Mouse (Mus musculus): ENCODE results near the gene Rab37. TPM values are rescaled to one million over a fixed set of nuclear protein-coding genes. Genes with fewer than 3 reads are reported as not detected.

Rab37 gene
- polyA plus RNA-seq, 1 experiment from 2014 or later, result 2.0 TPM

DNA sequence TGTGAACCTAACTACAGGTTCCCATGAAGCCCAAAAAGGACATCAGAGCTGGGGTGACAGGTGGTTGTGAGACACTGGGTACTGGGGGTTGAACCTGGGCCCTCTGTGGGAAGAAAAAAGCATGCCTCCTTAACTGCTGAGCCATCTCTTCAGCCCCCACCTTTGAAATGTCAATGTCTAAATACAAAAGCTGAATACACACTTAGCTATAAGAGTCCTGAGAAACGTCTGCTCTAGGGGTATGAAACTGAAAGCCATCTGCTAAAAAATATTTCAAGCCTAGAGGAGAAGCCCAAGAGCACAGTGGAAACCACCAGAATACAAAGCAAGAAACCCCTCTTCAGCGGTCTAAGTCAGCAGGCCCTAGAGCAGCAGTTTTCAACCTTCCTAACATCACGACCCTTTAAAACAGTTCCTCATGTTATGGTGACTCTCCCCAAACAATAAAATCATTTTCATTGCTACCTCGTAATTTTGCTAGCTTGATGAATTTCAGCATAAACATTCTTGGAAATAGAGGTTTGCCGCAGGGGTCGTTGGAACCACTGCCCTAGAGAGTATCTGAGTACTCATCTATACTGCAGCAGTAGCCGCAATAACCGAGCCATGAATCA is 40.6 kb downstream of the Rab37 start:
- Histone ChIP-seq H3K27ac (replicated peaks) (no peak overlapping the region), H3K4me3 (replicated peaks) (no peak overlapping the region), H3K27me3 (no peaks in the 10 kb centered on the region), H3K4me2 (replicated peaks) (no peak overlapping the region), H3K36me3 (no peaks in the 10 kb centered on the region), H3K4me1 (no peaks in the 10 kb centered on the region), H3K9ac (no peak overlapping the region), H3K9me3 (replicated peaks) (no peaks in the 10 kb centered on the region)
- 78% methylated on average over 8 of the region's 8 CpGs for WGBS
- no peak for ATAC-seq (ENCODE audit: insufficient number of reproducible peaks, low FRiP score, low TSS enrichment, low read depth)

DNA sequence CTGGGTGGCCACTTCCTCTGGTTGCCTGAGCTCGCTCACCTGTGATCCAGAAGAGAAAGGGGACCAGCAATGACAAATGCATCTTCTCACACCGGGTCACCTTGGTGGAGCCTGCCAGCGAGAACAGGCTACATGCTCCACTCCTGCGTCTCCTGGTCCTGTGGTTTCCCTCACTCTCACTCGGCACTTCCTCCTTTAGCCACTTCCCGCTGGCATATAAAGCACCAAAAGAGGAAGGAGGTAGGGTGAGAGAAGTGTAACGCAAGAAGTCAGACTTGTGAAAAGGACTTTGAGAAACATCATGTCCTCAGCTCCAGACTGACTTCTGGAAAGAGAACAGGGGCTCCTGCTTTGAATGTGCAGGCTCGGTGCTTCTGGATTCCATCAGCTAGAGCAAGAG is 42.6 kb downstream of the Rab37 start, which contains the start of gene Cd300lf:
Gene Cd300lf (minus strand): TSS at position 193 of the 400 bp plus-strand sequence.
- Histone ChIP-seq H3K4me2 (replicated peaks) (no peak within 1 kb of the TSS), H3K4me1 (no peaks in the 10 kb centered on the region), H3K9me3 (replicated peaks) (no peaks in the 10 kb centered on the region), H3K27me3 (no peaks in the 10 kb centered on the region), H3K9ac (no peak within 1 kb of the TSS), H3K36me3 (no peaks in the 10 kb centered on the region), H3K4me3 (replicated peaks) (no peak within 1 kb of the TSS), H3K27ac (replicated peaks) (no peak within 1 kb of the TSS)
- ATAC-seq (ENCODE audit: insufficient number of reproducible peaks, low FRiP score, low TSS enrichment, low read depth), result no peak
- 75% methylated on average over 8 of the region's 8 CpGs for WGBS

DNA sequence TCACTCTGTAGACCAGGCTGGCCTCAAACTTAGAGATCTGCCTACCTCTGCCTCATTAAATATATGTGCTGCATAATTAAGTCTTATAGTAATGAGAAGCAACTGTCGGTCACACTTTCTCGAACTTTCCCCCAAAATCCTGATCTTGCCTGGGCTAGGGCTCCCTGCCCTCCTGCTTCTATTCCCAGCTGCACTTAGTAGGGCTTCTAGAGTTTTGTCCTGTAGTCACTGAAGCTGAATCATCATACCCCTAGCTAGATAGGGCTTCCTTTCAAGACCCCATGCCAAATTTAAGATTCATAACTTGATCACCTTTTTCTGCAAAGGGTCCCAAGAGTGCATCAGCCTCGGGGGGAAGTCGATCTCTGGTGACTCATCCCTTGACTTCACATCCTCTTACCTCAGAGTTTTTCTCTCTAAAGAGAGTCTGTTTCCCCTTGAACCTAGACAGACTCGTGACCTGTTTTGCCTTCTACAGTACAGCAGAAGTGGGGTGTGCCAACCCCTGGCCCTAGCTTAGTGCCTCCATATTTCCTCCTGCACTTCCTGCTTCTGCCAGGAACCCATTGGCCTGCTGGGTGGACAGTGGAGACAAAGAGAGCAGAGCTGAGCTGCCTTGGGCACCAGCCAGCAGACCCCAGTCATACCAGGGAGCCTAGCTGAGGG is 47.5 kb downstream of the Rab37 start:
- Histone ChIP-seq H3K27me3 (no peaks in the 10 kb centered on the region), H3K4me3 (replicated peaks) (no peak overlapping the region), H3K27ac (replicated peaks) (no peak overlapping the region), H3K36me3 (no peaks in the 10 kb centered on the region), H3K4me2 (replicated peaks) (no peak overlapping the region), H3K9me3 (replicated peaks) (no peaks in the 10 kb centered on the region), H3K9ac (no peak overlapping the region), H3K4me1 (no peaks in the 10 kb centered on the region)
- 77% methylated on average over 5 of the region's 5 CpGs for whole genome bisulfite sequencing
- no peak for ATAC-seq (ENCODE audit: insufficient number of reproducible peaks, low FRiP score, low TSS enrichment, low read depth)

DNA sequence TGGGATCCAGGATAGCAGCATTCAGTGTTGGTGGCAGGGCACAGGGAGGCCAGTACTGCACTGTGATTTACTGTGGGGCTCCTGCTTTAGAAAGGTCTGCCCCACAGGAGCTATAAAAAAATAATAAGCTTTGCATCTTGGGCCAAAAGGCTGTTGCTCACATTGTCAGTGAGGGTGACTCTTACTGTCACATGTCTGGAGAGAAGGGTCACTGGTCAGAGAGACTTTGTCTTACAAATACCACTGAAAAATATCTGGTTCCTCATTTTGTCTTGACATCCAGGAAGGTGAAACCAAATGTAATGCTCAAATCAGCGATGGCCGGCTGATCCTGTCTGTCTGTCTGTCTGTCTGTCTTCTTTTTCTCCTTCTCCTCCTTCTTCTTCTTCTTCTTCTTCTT is 50.7 kb downstream of the Rab37 start:
- H3K9me3 ChIP-seq (replicated peaks), result no peaks in the 10 kb centered on the region
- WGBS, result 79% methylated on average over 2 of the region's 2 CpGs
- no peak overlapping the region for H3K4me3 ChIP-seq (replicated peaks)
- H3K27me3 ChIP-seq, result no peaks in the 10 kb centered on the region; the same call in 1 of the 2 replicates
- H3K9ac ChIP-seq, result no peak overlapping the region
- no peak for ATAC-seq (ENCODE audit: insufficient number of reproducible peaks, low FRiP score, low TSS enrichment, low read depth)
- no peak overlapping the region for H3K4me2 ChIP-seq (replicated peaks)
- no peak overlapping the region for H3K27ac ChIP-seq (replicated peaks)
- H3K4me1 ChIP-seq, result no peaks in the 10 kb centered on the region
- H3K36me3 ChIP-seq, result no peaks in the 10 kb centered on the region

DNA sequence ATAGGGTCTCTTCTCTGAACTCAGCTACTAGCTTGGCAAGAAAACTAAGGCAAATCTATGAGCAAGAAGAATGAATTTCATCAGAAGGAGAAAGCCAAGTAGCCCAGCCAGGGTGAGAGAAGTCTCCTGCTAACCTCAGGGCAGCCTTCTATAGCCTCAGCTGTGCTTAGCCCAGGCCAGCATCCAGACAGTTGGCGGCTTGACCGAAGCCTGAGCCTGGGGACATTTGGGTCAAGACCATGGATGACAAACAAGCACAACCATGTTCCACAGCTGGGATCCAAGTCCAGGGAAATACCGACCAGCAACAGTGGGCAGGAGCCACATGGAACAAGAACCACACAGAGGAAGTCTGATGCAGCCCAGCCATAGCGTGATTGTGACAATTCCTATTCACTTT is 56.6 kb downstream of the Rab37 start:
- Histone ChIP-seq H3K4me1 (peaks cover 11% of the 10 kb centered on the region; the same call in 1 of the 2 replicates), H3K4me2 (replicated peaks) (no peak overlapping the region), H3K4me3 (replicated peaks) (no peak overlapping the region), H3K27ac (replicated peaks) (no peak overlapping the region), H3K9me3 (replicated peaks) (no peaks in the 10 kb centered on the region), H3K9ac (no peak overlapping the region), H3K36me3 (no peaks in the 10 kb centered on the region), H3K27me3 (peaks cover 7% of the 10 kb centered on the region; the same call in 1 of the 2 replicates)
- 76% methylated on average over 4 of the region's 4 CpGs for WGBS
- no peak for ATAC-seq (ENCODE audit: insufficient number of reproducible peaks, low FRiP score, low TSS enrichment, low read depth)

DNA sequence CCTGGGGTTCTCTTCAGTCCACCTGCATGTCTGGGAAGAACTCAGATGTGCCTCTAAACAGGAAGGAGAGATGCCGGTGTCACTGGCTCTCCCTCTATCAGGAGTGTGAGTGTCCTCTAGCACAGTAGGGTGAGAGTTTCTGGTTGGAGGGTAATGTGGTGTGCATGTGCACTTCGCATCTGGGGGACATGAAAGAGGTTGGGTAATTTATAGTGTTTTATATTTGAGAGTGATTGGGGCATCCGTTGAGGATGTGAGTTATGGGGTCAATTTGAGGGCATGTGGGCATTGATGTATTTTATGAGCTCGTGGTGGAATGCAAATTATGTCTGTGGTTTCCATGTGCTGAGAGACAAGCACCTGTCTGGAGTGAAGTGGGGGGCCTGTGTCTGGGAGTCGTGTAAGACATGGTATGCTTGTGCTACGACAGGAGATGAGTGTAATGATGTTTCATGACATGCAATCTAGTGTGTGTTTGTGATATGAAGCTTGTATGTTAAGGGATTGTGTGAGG is 59.6 kb downstream of the Rab37 start:
- ATAC-seq (ENCODE audit: insufficient number of reproducible peaks, low FRiP score, low TSS enrichment, low read depth), result no peak
- Histone ChIP-seq H3K4me1 (peaks cover 18% of the 10 kb centered on the region; the same call in 1 of the 2 replicates), H3K27me3 (peaks cover 37% of the 10 kb centered on the region), H3K9ac (no peak overlapping the region), H3K4me2 (replicated peaks) (no peak overlapping the region), H3K27ac (replicated peaks) (no peak overlapping the region), H3K4me3 (replicated peaks) (no peak overlapping the region), H3K36me3 (no peaks in the 10 kb centered on the region), H3K9me3 (replicated peaks) (no peaks in the 10 kb centered on the region)
- 56% methylated on average over 6 of the region's 6 CpGs for WGBS

DNA sequence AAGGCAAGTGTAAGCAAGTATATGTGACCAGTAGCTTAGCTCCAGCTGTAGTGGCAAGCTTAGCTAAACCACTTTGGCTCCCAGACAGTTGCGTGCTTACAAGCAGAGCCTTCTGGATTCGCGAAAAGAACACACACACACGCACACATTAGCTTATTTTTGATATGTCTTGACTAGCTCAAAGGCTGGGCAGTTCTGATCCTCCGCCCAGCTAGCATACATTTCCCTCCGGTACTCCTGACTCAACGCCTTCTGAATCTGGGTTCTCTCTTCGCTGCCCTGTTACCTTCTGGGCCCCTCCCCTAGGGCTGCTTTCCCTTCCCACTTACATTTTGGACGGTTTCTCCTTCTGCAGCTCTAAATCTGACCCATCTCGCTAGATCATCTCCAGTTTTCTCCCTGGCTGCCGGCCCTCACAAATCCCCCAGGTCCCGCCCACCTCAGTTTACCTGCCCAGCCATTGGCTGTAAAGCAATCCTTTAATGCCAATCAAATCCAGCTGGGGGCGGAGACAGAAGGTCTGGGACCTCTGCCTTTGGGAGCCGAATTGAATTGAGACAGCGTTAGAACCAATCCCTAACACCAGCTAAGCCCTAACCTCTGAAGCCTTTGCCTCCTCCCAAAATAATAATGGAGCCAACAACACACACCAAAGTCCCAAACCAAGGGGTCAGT is 60.7 kb downstream of the Rab37 start:
- Histone ChIP-seq H3K9ac (no peak overlapping the region; the same call in 1 of the 2 replicates), H3K27ac (replicated peaks) (no peak overlapping the region), H3K9me3 (replicated peaks) (no peaks in the 10 kb centered on the region), H3K4me3 (replicated peaks) (peak overlapping the region; percentile 29), H3K27me3 (peaks cover 40% of the 10 kb centered on the region), H3K4me1 (peaks cover 18% of the 10 kb centered on the region; the same call in 1 of the 2 replicates), H3K4me2 (replicated peaks) (peak overlapping the region; percentile 44), H3K36me3 (no peaks in the 10 kb centered on the region)
- 5% methylated on average over 15 of the region's 15 CpGs for WGBS
- ATAC-seq (ENCODE audit: insufficient number of reproducible peaks, low FRiP score, low TSS enrichment, low read depth), result no peak

DNA sequence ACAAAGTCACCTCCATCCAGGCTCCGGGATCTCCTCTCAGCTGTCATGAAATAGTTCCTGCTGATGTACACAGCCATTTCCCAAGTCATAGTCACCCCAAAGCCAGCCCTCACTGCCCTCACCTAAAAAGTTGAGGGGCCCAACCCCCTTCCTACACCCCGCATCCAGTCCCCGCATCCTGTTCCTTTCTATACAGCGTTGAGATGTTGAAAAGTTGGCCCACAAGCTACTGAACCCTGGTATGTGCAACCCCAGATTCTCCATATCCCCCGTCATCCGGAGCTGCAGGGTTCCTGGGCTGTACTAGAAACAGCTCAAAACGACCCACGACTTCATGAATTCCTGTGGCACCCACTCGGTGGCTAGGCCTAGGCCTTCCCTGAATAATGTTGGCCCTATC is 61.9 kb downstream of the Rab37 start:
- peaks cover 40% of the 10 kb centered on the region for H3K27me3 ChIP-seq

DNA sequence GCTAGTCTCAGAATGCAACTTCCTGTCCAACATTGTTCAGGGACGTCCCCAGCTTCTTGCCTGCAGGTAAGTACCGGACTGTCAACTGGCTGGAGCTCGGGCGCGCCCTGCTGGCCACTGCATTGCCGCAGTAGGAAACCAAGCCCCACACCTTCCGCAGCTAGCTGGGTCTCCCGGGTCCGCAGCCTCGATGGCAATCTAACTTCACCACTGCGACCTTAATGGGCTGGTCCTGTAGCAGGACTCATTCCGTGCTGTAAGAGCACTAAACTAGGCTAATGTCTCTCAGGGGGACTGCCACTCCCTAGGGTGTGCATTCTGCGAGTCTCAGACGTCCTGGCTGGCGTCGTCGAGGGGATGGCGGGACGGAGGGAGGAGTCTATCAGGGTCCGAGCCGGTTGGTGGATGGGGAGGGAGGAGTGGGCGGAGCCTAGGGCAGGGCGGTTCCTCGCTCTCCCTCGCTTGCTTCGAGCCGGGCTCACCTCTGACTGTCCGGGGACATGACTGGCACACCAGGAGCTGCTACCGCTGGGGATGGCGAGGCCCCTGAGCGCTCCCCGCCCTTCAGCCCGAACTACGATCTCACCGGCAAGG is 62.6 kb downstream of the Rab37 start:
- Histone ChIP-seq H3K4me1 (peaks cover 23% of the 10 kb centered on the region; the same call in 1 of the 2 replicates), H3K27me3 (peaks cover 40% of the 10 kb centered on the region), H3K9me3 (replicated peaks) (no peaks in the 10 kb centered on the region), H3K4me3 (replicated peaks) (peak overlapping the region; percentile 31), H3K27ac (replicated peaks) (no peak overlapping the region), H3K9ac (no peak overlapping the region), H3K36me3 (no peaks in the 10 kb centered on the region), H3K4me2 (replicated peaks) (peak overlapping the region; percentile 49)
- under 1% methylated on average over 35 of the region's 35 CpGs for WGBS
- peak; percentile 63 for ATAC-seq (ENCODE audit: insufficient number of reproducible peaks, low FRiP score, low TSS enrichment, low read depth)

More for the DNA sequence above, 61.9 kb downstream of the Rab37 start:
- no peak overlapping the region for H3K27ac ChIP-seq (replicated peaks)
- H3K4me1 ChIP-seq, result peaks cover 20% of the 10 kb centered on the region; the same call in 1 of the 2 replicates
- no peaks in the 10 kb centered on the region for H3K36me3 ChIP-seq
- no peak for ATAC-seq (ENCODE audit: insufficient number of reproducible peaks, low FRiP score, low TSS enrichment, low read depth)
- no peak overlapping the region for H3K4me2 ChIP-seq (replicated peaks)
- no peak overlapping the region for H3K9ac ChIP-seq
- H3K4me3 ChIP-seq (replicated peaks), result no peak overlapping the region
- H3K9me3 ChIP-seq (replicated peaks), result no peaks in the 10 kb centered on the region
- 80% methylated on average over 9 of the region's 9 CpGs for WGBS

DNA sequence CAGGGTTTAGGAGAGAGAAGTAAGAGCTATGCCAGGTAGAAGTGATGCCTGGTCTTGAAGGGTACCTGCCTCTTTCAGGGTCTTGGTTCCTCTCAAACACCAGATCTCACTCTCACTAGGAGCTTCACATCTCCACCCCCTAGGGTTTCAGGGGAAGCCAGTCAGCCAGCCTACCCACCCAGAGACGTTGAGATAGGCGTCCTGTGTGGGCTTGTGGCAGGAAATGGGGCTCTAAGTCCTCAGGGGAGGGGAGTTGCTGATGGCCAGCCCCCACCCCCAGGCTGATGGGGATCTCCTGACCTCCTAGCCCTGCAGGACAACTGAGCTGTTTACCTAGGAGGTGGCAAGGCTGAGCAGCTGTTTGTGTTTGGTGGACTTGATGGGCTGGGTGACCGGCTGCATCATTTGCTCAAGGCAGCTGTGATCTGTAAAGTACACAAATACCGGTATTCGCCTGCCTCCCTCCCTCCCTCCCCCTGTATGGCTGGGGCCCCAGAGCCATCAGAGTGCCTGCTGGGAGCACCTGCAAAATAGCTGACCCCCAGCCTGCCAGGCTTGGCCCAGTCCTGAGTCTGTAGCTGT is 63.9 kb downstream of the Rab37 start:
- H3K4me3 ChIP-seq (replicated peaks), result no peak overlapping the region
- H3K9me3 ChIP-seq (replicated peaks), result no peaks in the 10 kb centered on the region
- H3K9ac ChIP-seq, result no peak overlapping the region
- no peak overlapping the region for H3K4me2 ChIP-seq (replicated peaks)
- no peaks in the 10 kb centered on the region for H3K36me3 ChIP-seq
- ATAC-seq (ENCODE audit: insufficient number of reproducible peaks, low FRiP score, low TSS enrichment, low read depth), result no peak
- peaks cover 40% of the 10 kb centered on the region for H3K27me3 ChIP-seq
- H3K4me1 ChIP-seq, result peaks cover 23% of the 10 kb centered on the region; the same call in 1 of the 2 replicates
- WGBS, result 12% methylated on average over 5 of the region's 5 CpGs
- no peak overlapping the region for H3K27ac ChIP-seq (replicated peaks)

All from embryonic facial prominence, embryonic 15.5 days (tissue).